Mouse (Mus musculus): ENCODE data around the gene Nfix. TPM values are rescaled to one million over a fixed set of nuclear protein-coding genes. Genes with fewer than 3 reads are reported as not detected.

Gene Nfix
- total RNA-seq, 1 experiment = 0.89 TPM

- Histone ChIP-seq H3K9ac (ENCODE audit: insufficient read depth, low read depth, low read length, poor library complexity, severe bottlenecking) (peak overlapping the region; percentile 88), H3K4me1 (ENCODE audit: control insufficient read depth in 2 of 2, insufficient read depth in 2 of 2, low read length in 2 of 2, poor library complexity in 1 of 2) (peaks cover 6 to 13% of the 10 kb centered on the region in 2 experiments; a peak in 2 of 4 replicates), H3K36me3 (ENCODE audit: control insufficient read depth, insufficient read depth, low read length, poor library complexity, severe bottlenecking) (peaks cover 36% of the 10 kb centered on the region), H3K4me3 (ENCODE audit: insufficient read depth in 1 of 2, low read depth in 1 of 2, low read length in 2 of 2, poor library complexity in 1 of 2, severe bottlenecking in 1 of 2) (peak overlapping the region; percentile 77 to 83), H3K9me3 (ENCODE audit: control insufficient read depth, insufficient read depth, low read depth, low read length) (no peaks in the 10 kb centered on the region), H3K27ac (ENCODE audit: insufficient read depth, low read depth, low read length, poor library complexity, severe bottlenecking) (no peak overlapping the region; the same call in 1 of the 2 replicates)
- DNase-seq (ENCODE audit: low read depth, low spot score) = no peak
- in situ Hi-C loops (cut with MboI; ENCODE audit: low sequenced_read_pairs in 2 of 2, unreplicated experiment in 2 of 2) = no loop called here
- TF ChIP-seq ZNF384 (IDR thresholded peaks at IDR 0.05; ENCODE audit: low read depth, low read length) (no peak), MAFK (IDR thresholded peaks at IDR 0.05; ENCODE audit: insufficient read depth, low read depth, low read length) (no peak), ZC3H11A (IDR thresholded peaks at IDR 0.05; ENCODE audit: borderline replicate concordance, low read depth, low read length) (no peak), CHD2 (IDR thresholded peaks at IDR 0.05; ENCODE audit: low read depth, low read length) (no peak), HCFC1 (IDR thresholded peaks at IDR 0.05; ENCODE audit: borderline replicate concordance, insufficient read depth, low read length) (no peak)
These were observed 45.4 kb upstream of the Nfix start for GRCm38 (mm10) chr8:84845355-84846093.

- H3K9me3 ChIP-seq (ENCODE audit: control insufficient read depth, insufficient read depth, low read depth, low read length) = no peaks in the 10 kb centered on the region
- in situ Hi-C loops (cut with MboI; ENCODE audit: low sequenced_read_pairs in 2 of 2, unreplicated experiment in 2 of 2) = no loop called here
- peaks cover 36% of the 10 kb centered on the region for H3K36me3 ChIP-seq (ENCODE audit: control insufficient read depth, insufficient read depth, low read length, poor library complexity, severe bottlenecking)
These were observed 44.4 kb upstream of the Nfix start for GRCm38 (mm10) chr8:84844397-84845070.

GRCm38 (mm10) chr8:84841514-84841913 is 41.4 kb upstream of the Nfix start:
- in situ Hi-C loops (cut with MboI; ENCODE audit: low sequenced_read_pairs in 2 of 2, unreplicated experiment in 2 of 2) = no loop called here
- TF ChIP-seq HCFC1 (IDR thresholded peaks at IDR 0.05; ENCODE audit: borderline replicate concordance, insufficient read depth, low read length) = no peak
- TF ChIP-seq ZNF384 (IDR thresholded peaks at IDR 0.05; ENCODE audit: low read depth, low read length) = no peak
- no peak for TF ChIP-seq ZC3H11A (IDR thresholded peaks at IDR 0.05; ENCODE audit: borderline replicate concordance, low read depth, low read length)
- TF ChIP-seq MAFK (IDR thresholded peaks at IDR 0.05; ENCODE audit: insufficient read depth, low read depth, low read length) = no peak
- no peak; the same call in 1 of the 2 replicates for TF ChIP-seq CHD2 (IDR thresholded peaks at IDR 0.05; ENCODE audit: low read depth, low read length)

More at GRCm38 (mm10) chr8:84844397-84845070, 44.4 kb upstream of the Nfix start:
- TF ChIP-seq ZC3H11A (IDR thresholded peaks at IDR 0.05; ENCODE audit: borderline replicate concordance, low read depth, low read length) (no peak), CHD2 (IDR thresholded peaks at IDR 0.05; ENCODE audit: low read depth, low read length) (no peak), ZNF384 (IDR thresholded peaks at IDR 0.05; ENCODE audit: low read depth, low read length) (no peak), MAFK (IDR thresholded peaks at IDR 0.05; ENCODE audit: insufficient read depth, low read depth, low read length) (no peak), HCFC1 (IDR thresholded peaks at IDR 0.05; ENCODE audit: borderline replicate concordance, insufficient read depth, low read length) (no peak)
- no peak for DNase-seq (ENCODE audit: low read depth, low spot score)
- Histone ChIP-seq H3K4me3 (ENCODE audit: insufficient read depth in 1 of 2, low read depth in 1 of 2, low read length in 2 of 2, poor library complexity in 1 of 2, severe bottlenecking in 1 of 2) (peak overlapping the region; percentile 77 to 83; a peak in 2 of 4 replicates), H3K9ac (ENCODE audit: insufficient read depth, low read depth, low read length, poor library complexity, severe bottlenecking) (peak overlapping the region; percentile 22; the same call in 1 of the 2 replicates), H3K27ac (ENCODE audit: insufficient read depth, low read depth, low read length, poor library complexity, severe bottlenecking) (no peak overlapping the region; the same call in 1 of the 2 replicates), H3K4me1 (ENCODE audit: control insufficient read depth in 2 of 2, insufficient read depth in 2 of 2, low read length in 2 of 2, poor library complexity in 1 of 2) (peaks cover 6 to 15% of the 10 kb centered on the region in 2 experiments; a peak in 3 of 4 replicates)

GRCm38 (mm10) chr8:84840248-84840999 is 40.3 kb upstream of the Nfix start, which contains the start of gene Rad23a:
Rad23a (minus strand) TSS chr8:84840665.
- H3K4me1 ChIP-seq (ENCODE audit: control insufficient read depth in 2 of 2, insufficient read depth in 2 of 2, low read length in 2 of 2, poor library complexity in 1 of 2) = peaks cover 0 to 19% of the 10 kb centered on the region in 2 experiments; a peak in 3 of 4 replicates
- peak within 1 kb of the TSS; percentile 86 for H3K27ac ChIP-seq (ENCODE audit: insufficient read depth, low read depth, low read length, poor library complexity, severe bottlenecking)
- H3K9ac ChIP-seq (ENCODE audit: insufficient read depth, low read depth, low read length, poor library complexity, severe bottlenecking) = peak within 1 kb of the TSS; percentile 95
- H3K4me3 ChIP-seq (ENCODE audit: insufficient read depth in 1 of 2, low read depth in 1 of 2, low read length in 2 of 2, poor library complexity in 1 of 2, severe bottlenecking in 1 of 2) = peak within 1 kb of the TSS; percentile 70 to 97
- H3K36me3 ChIP-seq (ENCODE audit: control insufficient read depth, insufficient read depth, low read length, poor library complexity, severe bottlenecking) = peaks cover 58% of the 10 kb centered on the region
- H3K9me3 ChIP-seq (ENCODE audit: control insufficient read depth, insufficient read depth, low read depth, low read length) = no peaks in the 10 kb centered on the region
- in situ Hi-C loops (cut with MboI; ENCODE audit: low sequenced_read_pairs in 2 of 2, unreplicated experiment in 2 of 2) = no loop called here
- DNase-seq (ENCODE audit: low read depth, low spot score) = peak; percentile 92
- no peak for TF ChIP-seq MAFK (IDR thresholded peaks at IDR 0.05; ENCODE audit: insufficient read depth, low read depth, low read length)
- TF ChIP-seq CHD2 (IDR thresholded peaks at IDR 0.05; ENCODE audit: low read depth, low read length) = peak; percentile 64
- no peak for TF ChIP-seq ZC3H11A (IDR thresholded peaks at IDR 0.05; ENCODE audit: borderline replicate concordance, low read depth, low read length)
- no peak for TF ChIP-seq ZNF384 (IDR thresholded peaks at IDR 0.05; ENCODE audit: low read depth, low read length)
- TF ChIP-seq HCFC1 (IDR thresholded peaks at IDR 0.05; ENCODE audit: borderline replicate concordance, insufficient read depth, low read length) = peak; percentile 84

More at GRCm38 (mm10) chr8:84841514-84841913, 41.4 kb upstream of the Nfix start:
- H3K9ac ChIP-seq (ENCODE audit: insufficient read depth, low read depth, low read length, poor library complexity, severe bottlenecking) = no peak overlapping the region
- no peaks in the 10 kb centered on the region for H3K9me3 ChIP-seq (ENCODE audit: control insufficient read depth, insufficient read depth, low read depth, low read length)
- no peak overlapping the region for H3K27ac ChIP-seq (ENCODE audit: insufficient read depth, low read depth, low read length, poor library complexity, severe bottlenecking)
- H3K36me3 ChIP-seq (ENCODE audit: control insufficient read depth, insufficient read depth, low read length, poor library complexity, severe bottlenecking) = peaks cover 56% of the 10 kb centered on the region
- peaks cover 0 to 19% of the 10 kb centered on the region in 2 experiments; a peak in 3 of 4 replicates for H3K4me1 ChIP-seq (ENCODE audit: control insufficient read depth in 2 of 2, insufficient read depth in 2 of 2, low read length in 2 of 2, poor library complexity in 1 of 2)
- no peak for DNase-seq (ENCODE audit: low read depth, low spot score)
- no peak overlapping the region for H3K4me3 ChIP-seq (ENCODE audit: insufficient read depth in 1 of 2, low read depth in 1 of 2, low read length in 2 of 2, poor library complexity in 1 of 2, severe bottlenecking in 1 of 2)

Data from ES-E14 (cell line).